Mouse (Mus musculus) kidney, embryonic 15.5 days (tissue): ENCODE results near the gene Thoc5. TPM values are rescaled to one million over a fixed set of nuclear protein-coding genes. Genes with fewer than 3 reads are reported as not detected.

Source experiments
- ATAC-seq: fragments of 200-750 bp; cut with Nextera tagmentation; replicated peaks from 2 replicates; pipeline ENCODE4 v1.8.0; 2017; ENCODE audit warnings: moderate TSS enrichment; ENCODE audit not compliant: low FRiP score
- H3K27ac ChIP-seq: fragments of 300-500 bp; sonication (generic); 2 replicates; pipeline ENCODE4 v1.5.1; 2015; ENCODE audit warnings: mild to moderate bottlenecking, inconsistent platforms
- H3K27me3 ChIP-seq: fragments of 300-500 bp; sonication (generic); 2 replicates; pipeline ENCODE4 v1.6.1; 2015; ENCODE audit warnings: inconsistent platforms
- H3K36me3 ChIP-seq: fragments of 300-500 bp; sonication (generic); 2 replicates; pipeline ENCODE4 v1.6.1; 2015; ENCODE audit warnings: inconsistent platforms
- H3K4me1 ChIP-seq: fragments of 300-500 bp; sonication (generic); 2 replicates; pipeline ENCODE4 v1.6.1; 2015; ENCODE audit warnings: inconsistent platforms
- H3K4me2 ChIP-seq: fragments of 300-500 bp; sonication (generic); 2 replicates; pipeline ENCODE4 v1.6.1; 2015; ENCODE audit warnings: moderate library complexity, mild to moderate bottlenecking, inconsistent platforms
- H3K4me3 ChIP-seq: fragments of 300-500 bp; sonication (generic); replicated peaks from 2 replicates; pipeline ENCODE4 v1.5.1; 2015; ENCODE audit warnings: mild to moderate bottlenecking, inconsistent platforms
- H3K9ac ChIP-seq: fragments of 300-500 bp; sonication (generic); 2 replicates; pipeline ENCODE4 v1.6.1; 2015; ENCODE audit warnings: mild to moderate bottlenecking, inconsistent platforms
- H3K9me3 ChIP-seq: fragments of 300-500 bp; sonication (generic); replicated peaks from 2 replicates; pipeline ENCODE4 v1.6.1; 2016; ENCODE audit warnings: inconsistent platforms
- WGBS: fragments of 180-500 bp; shearing (Covaris S2); methylation state at CpG from one replicate; pipeline ENCODE4 v1.1.7; 2015; ENCODE audit warnings: mixed read lengths; 5-methylcytosine and 5-hydroxymethylcytosine counted together
- polyA plus RNA-seq: library from polyadenylated mRNA; unstranded; fragments of >200 nt; fragmentation: Nextera tagmentation; extraction: Ambion mirVana; gene quantifications from 2 replicates; pipeline ENCODE4 v1.2.1, GENCODE M21; 2015

The Thoc5 gene
- polyA plus RNA-seq, 1 experiment from 2014 or later: 39.7 TPM

- H3K27me3 ChIP-seq: no peaks in the 10 kb centered on the region
- H3K27ac ChIP-seq: no peak overlapping the region
- H3K4me3 ChIP-seq: no peak overlapping the region
- H3K9ac ChIP-seq: no peak overlapping the region
- no peaks in the 10 kb centered on the region for H3K36me3 ChIP-seq
- 40% methylated on average over 10 of the region's 10 CpGs for WGBS
- H3K4me1 ChIP-seq: peaks cover 5% of the 10 kb centered on the region; the same call in 1 of the 2 replicates
- no peak overlapping the region for H3K4me2 ChIP-seq
- H3K9me3 ChIP-seq: no peaks in the 10 kb centered on the region
- no peak for ATAC-seq
Observed at GRCm38 (mm10) chr11:4865645-4866251, 29.4 kb upstream of the Thoc5 start.

GRCm38 (mm10) chr11:4873755-4874475, 21.2 kb upstream of the Thoc5 start, which contains the start of gene Nipsnap1:
TSS of gene Nipsnap1 (plus strand) at chr11:4873951.
- Histone ChIP-seq H3K9ac (peak within 1 kb of the TSS; percentile 67), H3K9me3 (no peaks in the 10 kb centered on the region), H3K4me3 (peak within 1 kb of the TSS; percentile 81), H3K4me2 (peak within 1 kb of the TSS; percentile 86), H3K36me3 (peaks cover 9% of the 10 kb centered on the region; the same call in 1 of the 2 replicates), H3K4me1 (peaks cover 17% of the 10 kb centered on the region), H3K27ac (peak within 1 kb of the TSS; percentile 70), H3K27me3 (no peaks in the 10 kb centered on the region)
- 2% methylated on average over 30 of the region's 30 CpGs for WGBS
- ATAC-seq: peak; percentile 91

- ATAC-seq: peak; percentile 69
- Histone ChIP-seq H3K36me3 (peaks cover 9% of the 10 kb centered on the region; the same call in 1 of the 2 replicates), H3K9me3 (no peaks in the 10 kb centered on the region), H3K27me3 (no peaks in the 10 kb centered on the region), H3K4me3 (peak overlapping the region; percentile 81), H3K27ac (peak overlapping the region; percentile 70), H3K4me2 (peak overlapping the region; percentile 86), H3K9ac (peak overlapping the region; percentile 67), H3K4me1 (peaks cover 17% of the 10 kb centered on the region)
- 2% methylated on average over 10 of the region's 10 CpGs for WGBS
Observed at GRCm38 (mm10) chr11:4874551-4874950, 20.6 kb upstream of the Thoc5 start.

GRCm38 (mm10) chr11:4881087-4881486, 14.0 kb upstream of the Thoc5 start:
- Histone ChIP-seq H3K9me3 (no peaks in the 10 kb centered on the region), H3K36me3 (peaks cover 30% of the 10 kb centered on the region), H3K4me1 (peaks cover 31% of the 10 kb centered on the region), H3K4me2 (no peak overlapping the region), H3K9ac (no peak overlapping the region), H3K4me3 (no peak overlapping the region), H3K27me3 (no peaks in the 10 kb centered on the region), H3K27ac (no peak overlapping the region)
- WGBS: 76% methylated on average over 4 of the region's 4 CpGs
- ATAC-seq: no peak

- WGBS: 37% methylated on average over 14 of the region's 14 CpGs
- Histone ChIP-seq H3K4me3 (no peak overlapping the region), H3K4me1 (peaks cover 31% of the 10 kb centered on the region), H3K27ac (peak overlapping the region; percentile 61), H3K9me3 (no peaks in the 10 kb centered on the region), H3K9ac (no peak overlapping the region), H3K36me3 (peaks cover 33% of the 10 kb centered on the region), H3K4me2 (0 out of 2 replicates have a peak overlapping the region, but pooled peaks have one; percentile 14), H3K27me3 (no peaks in the 10 kb centered on the region)
- peak; percentile 91 for ATAC-seq
Observed at GRCm38 (mm10) chr11:4882892-4883627, 12.1 kb upstream of the Thoc5 start.

GRCm38 (mm10) chr11:4885385-4885903, 9.7 kb upstream of the Thoc5 start:
- Histone ChIP-seq H3K9me3 (no peaks in the 10 kb centered on the region), H3K9ac (no peak overlapping the region), H3K4me2 (no peak overlapping the region), H3K27me3 (no peaks in the 10 kb centered on the region), H3K27ac (no peak overlapping the region), H3K36me3 (peaks cover 56% of the 10 kb centered on the region), H3K4me3 (no peak overlapping the region), H3K4me1 (peaks cover 29% of the 10 kb centered on the region)
- ATAC-seq: no peak
- WGBS: 76% methylated on average over 2 of the region's 2 CpGs

- no peak overlapping the region for H3K4me3 ChIP-seq
- H3K4me2 ChIP-seq: no peak overlapping the region
- H3K27ac ChIP-seq: no peak overlapping the region
- no peaks in the 10 kb centered on the region for H3K27me3 ChIP-seq
- no peak for ATAC-seq
- 98% methylated on average over 3 of the region's 3 CpGs for WGBS
- H3K4me1 ChIP-seq: peaks cover 19% of the 10 kb centered on the region
- no peak overlapping the region for H3K9ac ChIP-seq
- no peaks in the 10 kb centered on the region for H3K9me3 ChIP-seq
- peaks cover 70% of the 10 kb centered on the region for H3K36me3 ChIP-seq
Observed at GRCm38 (mm10) chr11:4886987-4887386, 8.1 kb upstream of the Thoc5 start.

GRCm38 (mm10) chr11:4900437-4900836, 5.3 kb downstream of the Thoc5 start:
- Histone ChIP-seq H3K9me3 (no peaks in the 10 kb centered on the region), H3K4me2 (no peak overlapping the region), H3K27me3 (no peaks in the 10 kb centered on the region), H3K27ac (no peak overlapping the region), H3K4me1 (peaks cover 7% of the 10 kb centered on the region), H3K9ac (no peak overlapping the region), H3K4me3 (no peak overlapping the region), H3K36me3 (peaks cover 57% of the 10 kb centered on the region)
- ATAC-seq: no peak
- 71% methylated on average over 5 of the region's 5 CpGs for WGBS

- no peak overlapping the region for H3K4me3 ChIP-seq
- WGBS: 89% methylated on average over 6 of the region's 6 CpGs
- no peak overlapping the region for H3K9ac ChIP-seq
- H3K36me3 ChIP-seq: peaks cover 68% of the 10 kb centered on the region
- H3K4me2 ChIP-seq: no peak overlapping the region
- H3K4me1 ChIP-seq: no peaks in the 10 kb centered on the region
- H3K27me3 ChIP-seq: no peaks in the 10 kb centered on the region
- no peak for ATAC-seq
- H3K27ac ChIP-seq: no peak overlapping the region
- no peaks in the 10 kb centered on the region for H3K9me3 ChIP-seq
Observed at GRCm38 (mm10) chr11:4901956-4902355, 6.8 kb downstream of the Thoc5 start.

- Histone ChIP-seq H3K4me1 (no peaks in the 10 kb centered on the region), H3K36me3 (peaks cover 88% of the 10 kb centered on the region), H3K9me3 (no peaks in the 10 kb centered on the region), H3K4me2 (no peak overlapping the region), H3K9ac (no peak overlapping the region), H3K4me3 (no peak overlapping the region), H3K27me3 (no peaks in the 10 kb centered on the region), H3K27ac (no peak overlapping the region)
- no peak for ATAC-seq
- 92% methylated on average over 6 of the region's 6 CpGs for WGBS
Observed at GRCm38 (mm10) chr11:4906231-4906630, 11.1 kb downstream of the Thoc5 start.

GRCm38 (mm10) chr11:4916068-4916467, 20.9 kb downstream of the Thoc5 start:
- H3K9me3 ChIP-seq: no peaks in the 10 kb centered on the region
- H3K27me3 ChIP-seq: no peaks in the 10 kb centered on the region
- H3K9ac ChIP-seq: no peak overlapping the region
- H3K4me2 ChIP-seq: no peak overlapping the region
- 33% methylated on average over 1 of the region's 1 CpGs for WGBS
- H3K27ac ChIP-seq: no peak overlapping the region
- no peak for ATAC-seq
- H3K36me3 ChIP-seq: peaks cover 92% of the 10 kb centered on the region
- H3K4me3 ChIP-seq: no peak overlapping the region
- H3K4me1 ChIP-seq: no peaks in the 10 kb centered on the region

- Histone ChIP-seq H3K27ac (no peak overlapping the region), H3K4me3 (no peak overlapping the region), H3K9me3 (no peaks in the 10 kb centered on the region), H3K4me1 (0 out of 2 replicates have a peak, but pooled peaks cover 5% of the 10 kb centered on the region), H3K9ac (no peak overlapping the region), H3K27me3 (no peaks in the 10 kb centered on the region), H3K36me3 (peaks cover 94% of the 10 kb centered on the region), H3K4me2 (no peak overlapping the region)
- WGBS: 68% methylated on average over 2 of the region's 2 CpGs
- ATAC-seq: no peak
Observed at GRCm38 (mm10) chr11:4921281-4921680, 26.2 kb downstream of the Thoc5 start.
